Mouse (Mus musculus): Measurements from ENCODE around the gene Pfn1. TPM values are rescaled to one million over a fixed set of nuclear protein-coding genes. Genes with fewer than 3 reads are reported as not detected.

Gene Pfn1
- total RNA-seq, 1 experiment from 2014 or later: 922 TPM

DNA sequence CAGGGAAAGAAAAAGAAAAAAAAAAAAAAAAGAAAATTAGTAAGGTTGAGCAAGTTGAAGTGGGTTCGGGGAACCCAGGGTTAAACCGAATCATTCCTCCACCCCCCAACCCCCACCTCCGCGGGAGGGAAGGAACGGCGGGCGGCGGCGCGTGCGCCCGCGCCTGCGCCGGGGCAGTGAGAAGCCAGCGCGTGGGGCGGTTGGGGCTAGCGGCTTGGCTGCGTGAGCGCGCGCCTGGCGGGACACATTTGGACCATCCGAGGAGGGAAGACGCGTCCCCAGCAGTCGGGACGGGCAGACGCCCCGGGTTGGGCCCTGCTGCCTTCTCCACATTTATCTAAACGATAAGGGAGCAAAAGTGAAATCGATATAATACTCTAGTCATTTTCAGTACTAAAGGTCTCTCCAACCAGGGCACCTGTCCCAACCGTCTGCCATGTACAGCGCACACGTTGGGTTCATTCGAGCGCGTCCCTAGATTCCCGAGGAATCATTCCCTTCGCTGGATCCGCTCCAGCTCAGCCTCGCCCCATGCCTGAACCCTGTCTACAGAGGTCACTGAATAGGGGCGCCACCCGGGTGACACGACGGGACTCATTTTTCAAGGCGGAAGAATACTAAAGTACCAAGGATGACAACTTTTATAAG lies 603 bp upstream of the Pfn1 start:
- DNase-seq: peak; percentile 88

DNA sequence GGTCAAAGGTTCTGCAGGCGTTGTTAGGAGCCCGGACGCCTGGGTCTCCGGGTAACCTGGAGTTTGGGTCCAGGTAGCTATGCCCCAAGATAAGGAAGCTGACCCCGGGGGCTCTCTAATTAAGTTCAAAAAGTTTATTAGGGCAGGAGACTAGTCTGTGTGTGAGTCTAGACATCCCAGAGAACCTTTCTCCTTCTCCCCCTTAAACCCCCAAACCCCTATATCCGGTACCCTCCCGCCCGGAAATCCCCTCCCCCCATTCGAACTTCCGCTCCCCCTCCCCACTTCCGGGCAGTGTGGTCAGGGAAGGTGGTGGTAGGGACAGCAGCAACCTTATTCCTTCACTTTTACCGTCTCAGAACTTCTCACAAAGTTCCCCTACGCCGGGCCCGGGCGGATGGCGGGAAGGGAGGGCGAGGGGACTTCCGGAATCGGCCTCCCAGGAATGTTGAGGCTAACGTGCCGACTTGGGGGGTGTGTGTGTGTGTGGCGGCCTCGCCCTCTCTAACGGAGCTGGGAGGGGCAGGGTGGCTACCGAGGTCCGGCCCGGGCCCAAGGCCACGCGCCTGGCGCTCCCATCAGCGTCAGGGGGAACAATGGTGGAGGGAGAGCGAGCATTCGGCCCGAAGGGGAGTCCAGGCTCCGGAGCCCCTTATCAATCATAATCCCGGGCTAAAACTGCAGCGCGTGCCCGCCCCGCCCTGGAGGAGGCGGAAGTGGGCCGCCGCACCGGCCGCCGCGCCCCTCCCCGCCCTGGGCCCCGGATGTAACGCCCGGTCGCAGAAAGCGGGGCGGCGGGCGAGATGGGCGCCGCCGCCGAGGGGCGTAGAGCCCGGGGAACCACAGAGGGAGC lies 873 bp downstream of the Pfn1 start:
- DNase-seq: peak; percentile 77

DNA sequence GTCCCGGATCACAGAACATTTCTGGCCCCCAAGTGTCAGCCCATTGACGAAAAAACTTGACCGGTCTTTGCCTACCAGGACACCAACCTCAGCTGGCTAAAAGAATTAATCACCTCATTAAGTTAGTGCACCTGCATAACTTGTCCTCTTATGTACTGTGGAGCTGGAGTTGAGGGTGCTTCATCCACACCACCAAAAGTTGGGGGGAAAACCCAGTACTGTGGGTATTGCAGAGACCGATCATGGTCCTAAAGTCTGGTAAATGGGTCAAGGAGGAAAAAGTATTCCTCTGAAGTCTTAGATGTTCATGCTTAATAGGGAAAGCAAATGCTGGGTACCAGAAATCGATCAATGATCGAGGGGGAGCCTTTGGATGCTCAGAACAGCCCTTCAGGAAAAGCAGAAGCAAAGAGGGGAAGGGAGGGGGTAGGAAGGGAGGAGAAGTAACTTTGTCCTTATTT lies 1.5 kb downstream of the Pfn1 start:
- no peak for DNase-seq

DNA sequence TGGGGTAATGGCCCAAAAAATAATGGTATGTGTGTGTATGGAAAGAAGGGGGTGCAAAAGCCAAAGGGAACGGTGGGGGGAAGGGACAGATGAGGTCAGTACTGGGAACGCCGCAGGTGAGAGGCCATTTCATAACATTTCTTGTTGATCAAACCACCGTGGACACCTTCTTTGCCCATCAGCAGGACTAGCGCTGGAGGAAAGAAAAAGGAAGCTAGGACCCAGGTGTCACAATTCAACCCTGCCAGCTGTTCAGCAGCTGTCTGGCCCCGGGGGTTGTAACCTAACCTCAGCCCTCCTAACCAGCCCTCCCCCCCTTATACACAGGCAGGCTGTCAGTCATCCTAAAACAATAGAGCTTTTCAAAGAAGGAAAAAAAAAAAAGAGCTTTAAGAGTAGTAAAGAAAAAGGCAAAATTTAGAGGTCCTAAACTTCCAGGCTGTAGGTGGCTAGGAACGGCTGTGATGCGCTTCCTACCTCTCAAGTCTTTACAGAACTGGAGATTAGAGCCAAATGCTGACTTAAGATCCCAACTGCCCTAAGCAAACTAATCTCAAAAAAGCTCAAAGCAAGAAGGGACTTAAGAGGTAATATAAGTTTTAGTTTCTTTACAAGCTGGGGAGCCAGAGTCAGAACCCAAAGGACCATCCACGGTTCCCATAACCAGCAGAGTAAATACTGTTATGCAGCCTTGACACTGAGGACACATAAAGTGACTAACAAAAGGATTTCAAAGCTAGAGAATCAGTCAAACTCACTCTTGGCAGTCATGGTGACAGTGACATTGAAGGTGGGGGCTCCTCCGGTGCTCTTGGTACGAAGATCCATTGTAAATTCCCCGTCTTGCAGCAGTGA lies 2.2 kb downstream of the Pfn1 start:
- DNase-seq: no peak

DNA sequence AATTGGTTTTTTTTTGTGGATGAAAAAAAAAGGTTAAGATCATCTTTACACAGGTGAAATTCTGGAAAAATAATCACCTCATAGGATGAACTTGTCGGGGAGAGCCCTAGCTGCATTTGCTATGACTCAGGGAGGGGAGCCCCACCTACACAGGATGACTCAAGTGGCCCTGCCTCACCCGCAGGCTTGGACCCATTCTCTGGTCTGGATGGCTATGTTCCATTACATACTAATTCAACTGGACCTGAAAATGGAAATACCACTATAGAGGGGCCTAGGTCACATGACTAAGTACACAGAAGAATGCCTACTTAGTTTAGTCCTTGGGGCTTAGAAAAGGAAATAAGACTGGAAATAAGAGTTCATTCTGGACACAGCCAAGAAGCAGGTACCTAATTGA lies 3.1 kb downstream of the Pfn1 start:
- peak; percentile 57 for DNase-seq

DNA sequence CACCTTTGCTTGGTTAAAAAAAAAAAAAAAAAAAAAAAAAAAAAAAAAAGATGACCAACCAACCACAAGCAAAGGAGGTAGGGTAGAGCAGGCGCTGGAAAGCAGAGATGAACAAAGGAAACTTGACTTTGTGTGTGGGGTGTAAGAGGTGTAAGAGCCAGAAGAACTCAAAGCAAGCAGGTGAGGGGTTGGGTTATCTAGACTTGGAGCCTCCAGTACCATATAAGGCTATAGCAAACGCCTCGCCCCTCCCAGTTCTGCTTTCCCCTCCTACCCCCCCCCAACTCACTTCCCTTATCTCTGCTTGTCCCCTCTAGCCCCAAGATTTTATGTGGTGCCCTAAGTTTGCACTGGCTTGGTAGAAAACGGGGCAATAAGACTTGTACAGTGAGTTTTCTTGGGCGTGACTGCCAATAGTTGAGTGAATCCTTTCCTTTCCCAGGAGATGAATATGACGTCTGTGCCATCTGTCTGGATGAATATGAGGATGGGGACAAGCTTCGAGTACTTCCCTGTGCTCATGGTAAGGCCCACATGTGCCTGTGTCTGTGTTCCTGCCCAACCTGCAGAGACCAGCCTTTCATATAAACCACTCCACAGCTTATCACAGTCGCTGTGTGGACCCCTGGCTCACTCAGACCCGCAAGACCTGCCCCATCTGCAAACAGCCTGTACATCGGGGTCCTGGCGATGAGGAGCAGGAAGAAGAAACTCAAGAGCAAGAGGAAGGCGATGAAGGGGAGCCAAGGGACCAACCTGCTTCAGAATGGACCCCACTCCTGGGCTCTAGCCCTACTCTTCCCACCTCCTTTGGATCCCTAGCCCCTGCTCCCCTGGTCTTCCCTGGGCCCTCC lies 3.9 kb downstream of the Pfn1 start:
- no peak for DNase-seq

DNA sequence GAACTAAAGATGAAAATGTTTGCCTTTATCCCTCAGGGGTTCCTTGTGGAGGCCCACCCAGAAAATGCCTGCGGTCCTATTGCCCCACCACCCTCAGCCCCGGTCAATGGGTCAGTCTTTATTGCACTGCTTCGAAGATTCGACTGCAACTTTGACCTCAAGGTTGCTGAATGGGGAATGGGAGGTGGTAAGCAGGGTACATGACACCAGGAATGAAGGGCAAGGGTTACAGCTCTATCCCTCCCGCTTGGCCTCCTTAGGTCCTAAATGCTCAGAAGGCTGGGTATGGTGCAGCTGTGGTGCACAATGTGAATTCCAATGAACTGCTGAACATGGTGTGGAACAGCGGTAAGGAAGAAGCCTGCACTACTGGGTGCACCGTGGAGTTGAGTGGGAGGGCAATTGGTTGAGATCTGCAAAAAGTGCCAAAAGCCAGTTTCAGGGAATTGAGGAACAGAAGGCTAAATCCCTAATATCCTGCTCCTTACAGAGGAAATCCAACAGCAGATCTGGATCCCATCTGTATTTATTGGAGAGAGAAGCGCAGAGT lies 5.2 kb downstream of the Pfn1 start:
- no peak for DNase-seq

DNA sequence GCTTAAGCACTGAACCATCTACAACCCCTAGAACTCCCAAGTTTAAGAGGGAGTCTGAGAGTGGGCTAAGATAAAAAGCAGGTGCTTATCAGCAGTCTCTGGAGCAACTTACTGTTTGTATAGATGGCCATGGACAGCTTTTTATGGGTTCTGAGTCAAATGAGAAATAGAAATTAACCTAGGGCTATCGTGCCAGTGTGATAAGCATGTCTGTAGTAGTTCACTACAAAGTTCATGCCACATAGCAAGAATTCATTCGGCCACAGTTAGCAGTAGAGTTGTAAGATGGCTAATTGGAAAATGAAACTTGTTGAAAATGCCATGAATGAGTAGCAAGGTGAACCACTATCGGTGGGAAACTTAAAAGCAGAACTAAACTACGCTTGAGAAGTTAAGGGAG lies 5.9 kb downstream of the Pfn1 start:
- DNase-seq: no peak

DNA sequence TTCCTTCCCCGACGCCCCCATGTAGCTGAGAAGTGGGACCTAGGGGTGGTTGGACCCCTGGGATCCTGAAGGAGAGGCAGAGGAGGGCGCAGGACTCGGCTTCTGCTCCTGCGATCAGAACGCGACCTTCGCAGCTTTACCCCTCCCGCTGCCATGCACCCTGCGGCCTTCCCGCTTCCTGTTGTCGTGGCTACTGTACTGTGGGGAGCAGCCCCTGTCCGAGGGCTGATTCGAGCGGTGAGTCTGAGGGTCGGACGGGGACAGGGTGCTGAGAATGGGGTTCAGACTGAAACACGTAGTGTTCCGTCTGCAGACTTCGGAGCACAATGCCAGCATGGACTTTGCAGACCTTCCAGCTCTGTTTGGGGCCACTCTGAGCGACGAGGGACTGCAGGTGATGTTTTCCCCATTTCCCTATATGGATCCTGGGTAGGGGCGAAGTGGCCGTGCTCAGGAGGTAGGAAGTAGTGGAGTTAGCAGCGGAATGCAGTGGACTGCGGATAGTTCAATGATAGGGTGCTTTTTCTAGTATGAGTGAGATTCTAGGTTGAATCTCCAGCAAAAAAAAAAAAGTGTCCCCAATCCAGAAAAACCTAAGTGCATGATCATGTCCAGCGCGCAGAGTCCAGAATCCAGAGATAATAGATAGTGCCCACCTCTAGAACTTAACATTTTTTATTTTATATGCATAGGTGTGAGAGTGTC lies 6.6 kb downstream of the Pfn1 start:
- DNase-seq: no peak

DNA sequence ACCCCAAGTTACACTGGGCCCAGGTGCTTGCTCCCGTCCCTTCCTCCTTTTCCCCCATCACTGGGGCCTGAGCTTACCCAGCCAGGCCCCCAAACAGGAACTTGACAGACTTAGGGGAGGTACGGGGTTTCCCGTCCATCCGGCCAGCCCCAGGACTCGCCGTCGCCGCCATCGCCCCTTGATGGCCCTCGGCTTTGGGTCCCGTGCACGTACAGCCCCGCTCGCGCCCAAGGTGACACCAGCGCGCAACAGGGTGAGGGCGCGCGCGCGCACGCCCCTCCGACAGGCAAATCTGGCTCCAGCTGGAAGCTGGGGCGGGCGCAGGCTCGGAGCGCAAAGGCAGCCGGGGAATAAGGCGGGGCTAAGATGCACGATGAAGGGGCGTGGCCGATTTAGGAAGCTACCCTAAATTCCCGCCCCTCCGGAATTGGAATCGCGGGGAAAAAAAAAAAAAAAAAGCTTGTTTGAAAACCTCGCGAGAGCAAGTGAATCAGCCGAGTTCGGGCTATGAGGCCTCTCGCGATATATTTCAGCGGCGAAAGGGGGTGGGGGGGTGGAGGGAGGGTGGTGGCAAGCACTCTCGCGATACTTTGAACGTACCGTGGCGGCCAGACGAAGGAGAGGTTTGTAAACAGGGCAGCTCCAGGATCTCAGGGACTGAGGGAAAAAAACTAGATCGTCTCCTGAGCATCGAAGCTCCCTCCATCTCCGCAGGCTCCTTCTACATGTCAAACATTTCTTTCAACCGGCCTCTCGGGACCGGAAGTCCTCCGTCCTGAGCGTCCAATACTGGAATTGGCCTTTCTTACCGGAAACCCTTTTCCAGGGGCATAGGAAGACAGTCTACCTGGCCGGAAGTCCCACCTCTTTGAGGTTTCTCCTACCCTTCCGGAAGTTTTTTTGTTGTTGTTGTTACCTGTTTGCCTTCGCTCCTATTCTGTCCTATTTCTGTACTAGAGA lies 7.5 kb downstream of the Pfn1 start, which contains the start of the genes Rnf167 and Slc25a11:
TSS of gene Rnf167 (plus strand) at position 545 of the 960 bp plus-strand sequence.
TSS of gene Slc25a11 (minus strand) at position 789 of the 960 bp plus-strand sequence.
- peak; percentile 93 for DNase-seq

DNA sequence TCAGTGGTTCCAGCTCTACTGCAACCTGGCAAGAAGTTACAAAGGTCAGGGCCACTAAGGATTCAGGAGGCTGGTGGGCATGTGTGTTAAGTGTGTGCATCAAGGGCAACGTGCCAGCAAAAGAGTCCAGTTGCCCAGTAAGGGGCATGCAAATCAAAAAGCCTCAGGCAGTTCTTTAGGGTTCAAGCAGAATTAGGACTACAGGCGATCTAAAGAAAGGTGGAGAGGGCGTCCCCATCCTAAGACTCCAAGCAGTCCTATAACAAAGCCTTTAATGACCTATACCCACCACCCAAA lies 8.2 kb downstream of the Pfn1 start:
- DNase-seq: no peak

DNA sequence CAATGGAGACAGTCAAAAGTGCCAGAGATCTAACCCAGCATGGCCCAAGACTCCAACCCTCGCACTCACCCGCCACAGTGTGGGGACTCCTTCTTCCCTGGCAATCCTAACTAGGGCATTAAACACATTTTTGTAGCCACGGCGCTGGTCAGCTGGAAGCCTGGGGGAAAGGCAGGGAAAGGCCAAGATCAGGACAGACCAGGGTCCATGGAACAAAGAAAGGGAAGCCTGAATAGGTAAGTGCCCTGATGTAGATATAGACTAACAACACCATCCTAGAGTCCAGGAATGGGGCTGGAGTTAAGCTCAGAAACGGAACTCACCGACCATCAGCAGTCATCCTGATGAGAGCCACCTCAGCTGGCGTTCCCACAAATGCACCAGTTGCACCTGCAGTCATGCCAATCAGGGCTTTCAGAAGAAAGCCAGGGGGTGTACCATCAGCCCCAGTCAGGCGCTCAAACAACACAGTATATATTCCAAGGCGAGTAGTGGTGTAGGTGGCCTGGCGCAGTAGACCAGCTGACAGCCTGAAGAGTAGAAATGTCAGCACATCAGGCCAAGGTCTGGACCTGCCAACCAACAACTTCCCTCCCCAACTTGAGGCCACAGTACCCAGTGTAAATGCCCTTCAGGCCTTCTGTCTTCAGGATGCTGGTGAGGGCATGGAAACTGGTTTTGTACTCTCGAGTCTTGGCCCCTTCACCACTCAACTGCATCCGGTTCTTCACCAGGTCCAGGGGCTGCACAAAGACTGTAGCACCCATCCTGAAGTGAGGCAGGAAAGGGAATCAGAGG lies 8.8 kb downstream of the Pfn1 start:
- DNase-seq: no peak

DNA sequence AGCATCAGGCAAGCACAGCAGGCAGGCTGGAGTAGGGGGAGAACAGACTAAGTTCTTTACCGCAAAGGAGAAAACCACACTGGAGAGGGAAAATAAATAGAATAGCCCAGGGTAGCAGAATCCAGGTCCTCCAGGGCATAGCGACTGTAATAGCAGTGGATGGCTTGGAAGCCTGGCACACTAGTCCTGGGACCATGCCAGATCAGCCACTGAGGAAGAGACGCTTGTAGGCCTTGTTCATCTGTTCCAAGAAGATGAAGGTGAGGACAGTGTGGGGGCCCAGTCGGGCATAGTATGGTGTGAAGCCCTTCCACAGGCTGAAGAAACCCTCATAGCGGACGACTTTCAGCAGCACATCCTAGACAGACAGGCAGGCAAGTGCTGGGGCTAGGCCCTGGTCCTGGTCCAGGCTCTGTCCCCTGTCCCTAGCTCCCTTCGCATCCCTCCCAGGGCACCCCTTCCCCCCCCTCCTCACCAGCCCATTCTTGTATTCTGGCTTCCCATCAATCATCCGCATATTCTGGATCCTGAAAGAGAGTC lies 9.8 kb downstream of the Pfn1 start:
- no peak for DNase-seq

DNA sequence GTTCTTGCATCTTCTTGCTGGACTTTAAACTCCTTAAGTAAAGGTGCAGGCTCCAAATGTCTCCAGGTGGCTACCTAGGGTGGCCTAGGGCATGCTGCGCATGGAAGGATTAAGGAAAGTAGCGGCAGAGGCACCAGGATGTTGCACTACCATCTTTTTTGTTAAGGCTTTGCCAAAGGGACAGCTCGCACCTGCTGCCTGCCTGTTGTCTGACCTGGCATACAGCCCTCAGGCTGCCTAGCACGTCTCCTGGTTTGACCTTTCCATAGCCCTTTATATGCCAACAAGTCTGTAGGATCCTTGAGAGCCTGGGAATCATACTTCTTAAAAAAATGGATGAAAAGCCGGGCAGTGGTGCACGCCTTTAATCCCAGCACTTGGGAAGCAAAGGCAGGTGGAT lies 11.4 kb downstream of the Pfn1 start:
- no peak for DNase-seq

DNA sequence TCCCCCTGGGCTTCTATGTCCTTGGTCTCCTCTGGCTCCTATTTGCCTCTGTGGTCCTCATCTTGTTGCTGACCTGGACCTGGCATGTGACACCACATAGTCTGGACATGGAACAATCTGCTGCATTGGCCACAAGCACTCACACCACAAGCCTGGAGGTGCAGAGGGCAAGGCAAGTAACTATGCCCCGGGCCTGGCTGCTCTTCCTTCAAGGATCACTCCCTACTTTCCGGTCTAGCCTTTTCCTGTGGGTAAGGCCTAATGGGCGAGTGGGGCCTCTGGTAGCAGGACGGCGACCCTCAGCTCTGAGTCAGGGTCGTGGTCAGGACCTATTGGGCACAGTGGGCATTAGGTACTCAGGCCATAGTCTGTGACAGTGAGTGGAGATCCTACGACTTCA lies 13.2 kb downstream of the Pfn1 start:
- DNase-seq: no peak

DNA sequence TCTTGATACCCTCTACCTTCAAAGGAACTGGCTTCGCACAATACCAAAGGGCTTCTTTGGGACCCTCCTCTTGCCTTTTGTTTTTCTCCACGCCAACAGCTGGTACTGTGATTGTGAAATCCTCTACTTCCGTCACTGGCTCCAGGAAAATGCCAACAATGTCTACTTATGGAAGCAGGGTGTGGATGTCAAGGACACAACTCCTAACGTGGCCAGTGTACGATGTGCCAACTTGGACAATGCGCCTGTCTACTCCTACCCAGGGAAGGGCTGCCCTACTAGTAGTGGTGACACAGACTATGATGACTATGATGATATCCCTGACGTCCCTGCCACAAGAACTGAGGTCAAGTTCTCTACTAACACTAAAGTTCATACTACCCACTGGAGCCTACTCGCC lies 14.5 kb downstream of the Pfn1 start:
- no peak for DNase-seq

DNA sequence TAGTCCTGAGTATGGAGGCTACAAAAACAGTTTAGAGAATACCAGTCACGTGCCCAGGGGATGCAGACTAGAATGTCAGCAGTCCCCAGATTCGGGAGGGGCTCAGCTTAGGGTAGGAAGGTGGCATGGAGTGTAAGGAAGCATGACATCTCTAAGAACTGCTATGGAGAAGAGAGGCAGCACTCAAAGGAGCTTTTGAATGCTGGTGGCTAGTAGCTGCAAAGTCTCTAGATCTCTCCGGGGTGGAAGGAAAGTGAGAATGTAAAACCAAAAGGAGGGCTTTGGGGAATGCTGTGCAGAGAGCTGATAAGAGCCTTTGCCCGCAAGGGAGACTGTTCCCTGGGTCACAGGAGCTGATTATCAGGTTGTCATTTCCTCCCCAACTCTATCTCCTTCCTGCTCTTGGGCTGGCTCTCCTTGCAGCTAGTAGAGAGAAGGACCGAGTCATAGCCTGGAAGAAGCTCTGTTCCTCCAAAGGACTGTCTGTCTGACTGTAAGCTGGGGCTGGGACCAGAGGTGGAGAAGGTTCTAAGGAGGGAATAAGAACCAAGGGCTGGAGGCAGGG lies 15.6 kb downstream of the Pfn1 start, which contains the start of gene Gp1ba:
TSS of gene Gp1ba (plus strand) at position 409 of the 565 bp plus-strand sequence.
- no peak for DNase-seq

DNA sequence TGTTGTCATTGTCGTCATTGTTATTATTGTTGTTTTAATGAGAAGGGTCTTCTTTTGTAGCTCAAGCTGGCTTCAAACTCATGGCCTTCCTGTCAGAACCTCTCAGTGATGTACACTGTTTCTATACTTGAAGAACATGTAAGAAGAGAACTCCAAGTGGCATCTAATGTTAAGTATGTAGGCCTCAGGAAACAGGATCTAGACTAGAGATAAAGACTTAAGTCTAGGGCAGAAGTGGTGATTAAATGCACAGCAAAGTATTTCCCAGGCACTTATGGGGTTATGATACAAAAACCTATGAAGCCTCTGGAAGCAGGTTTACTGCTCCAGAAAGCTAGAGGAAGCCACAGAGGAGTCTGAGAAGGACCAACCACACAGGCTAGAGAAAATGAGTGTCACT lies 16.2 kb downstream of the Pfn1 start:
- DNase-seq: no peak

All from adrenal gland, postnatal 25 days (tissue).